Mouse (Mus musculus): ENCODE measurements around the gene Rps2.

DNA sequence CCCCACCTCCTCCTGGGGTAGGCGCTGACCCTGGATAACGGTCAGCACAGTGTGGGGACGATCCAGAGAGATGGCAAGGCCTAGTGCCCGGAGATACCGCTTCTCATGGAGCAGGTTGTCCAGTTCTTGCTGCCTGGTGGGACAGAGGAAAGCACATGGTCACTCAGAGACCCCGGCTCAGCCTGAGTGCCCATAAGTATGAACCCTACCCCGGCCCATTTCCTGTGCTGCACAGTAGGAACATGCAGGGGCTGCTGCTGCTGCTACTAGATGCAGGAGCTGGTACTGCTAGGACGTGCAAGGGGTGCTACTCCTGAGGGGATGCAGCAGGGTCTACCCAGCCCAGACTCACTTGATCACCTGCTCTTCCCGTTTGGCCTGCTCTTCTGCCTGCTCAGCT is 16.7 kb upstream of the Rps2 start:
- no peak for TF ChIP-seq CTCF (IDR thresholded peaks at IDR 0.05; ENCODE audit: low read depth, low read length)
- no peak for TF ChIP-seq POLR2A (IDR thresholded peaks at IDR 0.05; ENCODE audit: borderline replicate concordance, low read depth, low read length)
